Mouse (Mus musculus) embryonic facial prominence, embryonic 15.5 days (tissue): ENCODE results near the gene Armt1. TPM values are rescaled to one million over a fixed set of nuclear protein-coding genes. Genes with fewer than 3 reads are reported as not detected.
A peak's percentile ranks its signal among the peaks of the same experiment; 100 is the strongest.

Source experiments
- ATAC-seq: fragments of 200-750 bp; cut with Nextera tagmentation; 2 replicates; pipeline ENCODE4 v1.8.0; 2017; ENCODE audit warnings: low read depth, moderate TSS enrichment; ENCODE audit not compliant: insufficient number of reproducible peaks, low FRiP score, low TSS enrichment
- H3K27ac ChIP-seq: fragments of 300-500 bp; sonication (generic); replicated peaks from 2 replicates; pipeline ENCODE4 v1.5.1; 2015; ENCODE audit warnings: mild to moderate bottlenecking, inconsistent platforms
- H3K27me3 ChIP-seq: fragments of 300-500 bp; sonication (generic); 2 replicates; pipeline ENCODE4 v1.6.1; 2015; ENCODE audit warnings: inconsistent platforms
- H3K36me3 ChIP-seq: fragments of 300-500 bp; sonication (generic); 2 replicates; pipeline ENCODE4 v1.6.1; 2015; ENCODE audit warnings: mild to moderate bottlenecking, inconsistent platforms
- H3K4me1 ChIP-seq: fragments of 300-500 bp; sonication (generic); 2 replicates; pipeline ENCODE4 v1.6.1; 2015; ENCODE audit warnings: inconsistent platforms
- H3K4me2 ChIP-seq: fragments of 300-500 bp; sonication (generic); replicated peaks from 2 replicates; pipeline ENCODE4 v1.6.1; 2015; ENCODE audit warnings: mild to moderate bottlenecking, inconsistent platforms
- H3K4me3 ChIP-seq: fragments of 300-500 bp; sonication (generic); replicated peaks from 2 replicates; pipeline ENCODE4 v1.5.1; 2015; ENCODE audit warnings: mild to moderate bottlenecking, inconsistent platforms
- H3K9ac ChIP-seq: fragments of 300-500 bp; sonication (generic); 2 replicates; pipeline ENCODE4 v1.6.1; 2015; ENCODE audit warnings: inconsistent platforms
- H3K9me3 ChIP-seq: fragments of 300-500 bp; sonication (generic); replicated peaks from 2 replicates; pipeline ENCODE4 v1.6.1; 2016; ENCODE audit warnings: inconsistent platforms
- WGBS: fragments of 180-500 bp; shearing (Covaris S2); methylation state at CpG from one replicate; pipeline ENCODE4 v1.1.7; 2015; 5-methylcytosine and 5-hydroxymethylcytosine counted together
- polyA plus RNA-seq: library from polyadenylated mRNA; unstranded; fragments of >200 nt; fragmentation: Nextera tagmentation; extraction: Ambion mirVana; gene quantifications from 2 replicates; pipeline ENCODE4 v1.2.1, GENCODE M21; 2015

The Armt1 gene
- 17.5 and 17.8 TPM in 2 replicates for polyA plus RNA-seq

- Histone ChIP-seq H3K27me3 (no peaks in the 10 kb centered on the region), H3K9ac (peak within 1 kb of the TSS; percentile 76), H3K27ac (peak within 1 kb of the TSS; percentile 91), H3K9me3 (no peaks in the 10 kb centered on the region), H3K4me1 (peaks cover 17% of the 10 kb centered on the region), H3K36me3 (peaks cover 14% of the 10 kb centered on the region), H3K4me3 (peak within 1 kb of the TSS; percentile 74), H3K4me2 (peak within 1 kb of the TSS; percentile 69)
- peak; percentile 95 for ATAC-seq
- WGBS: under 1% methylated on average over 70 of the region's 75 CpGs
Observed at GRCm38 (mm10) chr10:4432123-4432931, at the start of gene Armt1, which contains the start of gene Rmnd1. TSS of gene Armt1 (plus strand) at chr10:4432467. TSS of gene Rmnd1 (minus strand) at chr10:4432388.

GRCm38 (mm10) chr10:4384244-4384643 is 48.0 kb upstream of the Armt1 start:
- no peak for ATAC-seq
- Histone ChIP-seq H3K27ac (no peak overlapping the region), H3K4me1 (peaks cover 7% of the 10 kb centered on the region), H3K27me3 (no peaks in the 10 kb centered on the region), H3K36me3 (no peaks in the 10 kb centered on the region), H3K9me3 (no peaks in the 10 kb centered on the region), H3K9ac (no peak overlapping the region), H3K4me2 (no peak overlapping the region), H3K4me3 (no peak overlapping the region)
- WGBS: 91% methylated on average over 7 of the region's 7 CpGs

- H3K36me3 ChIP-seq: no peaks in the 10 kb centered on the region
- ATAC-seq: peak; percentile 96
- peak overlapping the region; percentile 97 for H3K4me3 ChIP-seq
- H3K4me1 ChIP-seq: peaks cover 34% of the 10 kb centered on the region
- under 1% methylated on average over 54 of the region's 133 CpGs for WGBS
- peak overlapping the region; percentile 99 for H3K9ac ChIP-seq
- peak overlapping the region; percentile 99 for H3K27ac ChIP-seq
- H3K9me3 ChIP-seq: no peaks in the 10 kb centered on the region
- no peaks in the 10 kb centered on the region for H3K27me3 ChIP-seq
- peak overlapping the region; percentile 73 for H3K4me2 ChIP-seq
Observed at GRCm38 (mm10) chr10:4386609-4387591, 45.4 kb upstream of the Armt1 start.

- peaks cover 35% of the 10 kb centered on the region for H3K4me1 ChIP-seq
- WGBS: under 1% methylated on average over 68 of the region's 87 CpGs
- H3K27me3 ChIP-seq: no peaks in the 10 kb centered on the region
- H3K36me3 ChIP-seq: peaks cover 2% of the 10 kb centered on the region; the same call in 1 of the 2 replicates
- no peak for ATAC-seq
- no peaks in the 10 kb centered on the region for H3K9me3 ChIP-seq
- H3K4me3 ChIP-seq: peak within 1 kb of the TSS; percentile 97
- peak within 1 kb of the TSS; percentile 99 for H3K9ac ChIP-seq
- H3K27ac ChIP-seq: peak within 1 kb of the TSS; percentile 99
- peak within 1 kb of the TSS; percentile 73 for H3K4me2 ChIP-seq
Observed at GRCm38 (mm10) chr10:4387701-4388383, 44.4 kb upstream of the Armt1 start, which contains the start of gene Zbtb2. TSS of gene Zbtb2 (minus strand) at chr10:4388108.

GRCm38 (mm10) chr10:4388384-4388745 is 43.9 kb upstream of the Armt1 start:
- H3K4me1 ChIP-seq: peaks cover 35% of the 10 kb centered on the region
- ATAC-seq: no peak
- H3K27me3 ChIP-seq: no peaks in the 10 kb centered on the region
- peak overlapping the region; percentile 97 for H3K4me3 ChIP-seq
- H3K9ac ChIP-seq: peak overlapping the region; percentile 99
- H3K27ac ChIP-seq: peak overlapping the region; percentile 99
- H3K36me3 ChIP-seq: peaks cover 4% of the 10 kb centered on the region; the same call in 1 of the 2 replicates
- peak overlapping the region; percentile 73 for H3K4me2 ChIP-seq
- WGBS: under 1% methylated on average over 19 of the region's 19 CpGs
- H3K9me3 ChIP-seq: no peaks in the 10 kb centered on the region

- H3K36me3 ChIP-seq: peaks cover 4% of the 10 kb centered on the region; the same call in 1 of the 2 replicates
- ATAC-seq: no peak
- H3K27me3 ChIP-seq: no peaks in the 10 kb centered on the region
- peaks cover 35% of the 10 kb centered on the region for H3K4me1 ChIP-seq
- 0 out of 2 replicates have a peak overlapping the region, but pooled peaks have one; percentile 99 for H3K27ac ChIP-seq
- H3K9ac ChIP-seq: peak overlapping the region; percentile 99; the same call in 1 of the 2 replicates
- H3K4me2 ChIP-seq: peak overlapping the region; percentile 73
- WGBS: 11% methylated on average over 10 of the region's 10 CpGs
- peak overlapping the region; percentile 97 for H3K4me3 ChIP-seq
- H3K9me3 ChIP-seq: no peaks in the 10 kb centered on the region
Observed at GRCm38 (mm10) chr10:4389036-4389435, 43.2 kb upstream of the Armt1 start.

- Histone ChIP-seq H3K4me1 (peaks cover 35% of the 10 kb centered on the region), H3K4me3 (peak overlapping the region; percentile 97), H3K9me3 (no peaks in the 10 kb centered on the region), H3K36me3 (peaks cover 4% of the 10 kb centered on the region; the same call in 1 of the 2 replicates), H3K27me3 (no peaks in the 10 kb centered on the region), H3K27ac (peak overlapping the region; percentile 23; the same call in 1 of the 2 replicates), H3K9ac (peak overlapping the region; percentile 3; the same call in 1 of the 2 replicates), H3K4me2 (peak overlapping the region; percentile 73)
- ATAC-seq: no peak
- 27% methylated on average over 5 of the region's 5 CpGs for WGBS
Observed at GRCm38 (mm10) chr10:4389461-4390112, 42.7 kb upstream of the Armt1 start.

GRCm38 (mm10) chr10:4390550-4390949 is 41.7 kb upstream of the Armt1 start:
- Histone ChIP-seq H3K4me3 (no peak overlapping the region), H3K9me3 (no peaks in the 10 kb centered on the region), H3K4me2 (no peak overlapping the region), H3K4me1 (peaks cover 35% of the 10 kb centered on the region), H3K27me3 (no peaks in the 10 kb centered on the region), H3K9ac (no peak overlapping the region), H3K27ac (no peak overlapping the region), H3K36me3 (peaks cover 5% of the 10 kb centered on the region; the same call in 1 of the 2 replicates)
- 44% methylated on average over 2 of the region's 2 CpGs for WGBS
- no peak for ATAC-seq

- peaks cover 35% of the 10 kb centered on the region for H3K4me1 ChIP-seq
- H3K4me2 ChIP-seq: no peak overlapping the region
- no peak overlapping the region for H3K27ac ChIP-seq
- H3K36me3 ChIP-seq: peaks cover 9% of the 10 kb centered on the region; the same call in 1 of the 2 replicates
- WGBS: 59% methylated on average over 5 of the region's 5 CpGs
- no peaks in the 10 kb centered on the region for H3K9me3 ChIP-seq
- ATAC-seq: no peak
- H3K27me3 ChIP-seq: no peaks in the 10 kb centered on the region
- no peak overlapping the region for H3K9ac ChIP-seq
- H3K4me3 ChIP-seq: no peak overlapping the region
Observed at GRCm38 (mm10) chr10:4391076-4391475, 41.2 kb upstream of the Armt1 start.

GRCm38 (mm10) chr10:4391851-4392250 is 40.4 kb upstream of the Armt1 start:
- peaks cover 12% of the 10 kb centered on the region; the same call in 1 of the 2 replicates for H3K36me3 ChIP-seq
- no peak overlapping the region for H3K27ac ChIP-seq
- peak overlapping the region; percentile 6; the same call in 1 of the 2 replicates for H3K4me2 ChIP-seq
- 41% methylated on average over 6 of the region's 6 CpGs for WGBS
- no peak for ATAC-seq
- H3K4me1 ChIP-seq: peaks cover 35% of the 10 kb centered on the region
- no peaks in the 10 kb centered on the region for H3K27me3 ChIP-seq
- H3K9me3 ChIP-seq: no peaks in the 10 kb centered on the region
- H3K4me3 ChIP-seq: no peak overlapping the region
- H3K9ac ChIP-seq: no peak overlapping the region
